Mouse (Mus musculus): ENCODE measurements around the gene Fam198a. TPM values are rescaled to one million over a fixed set of nuclear protein-coding genes. Genes with fewer than 3 reads are reported as not detected.

Gene Fam198a
- 0.31 and 0.57 TPM in 2 replicates for polyA plus RNA-seq (2015; fragmentation: Nextera tagmentation; extraction: Ambion mirVana)

- DNase-seq (ENCODE audit: low spot score): no peak
These were observed at the start of gene Fam198a for GRCm38 (mm10) chr9:121950418-121951113. TSS of gene Fam198a (plus strand) at chr9:121950988.

GRCm38 (mm10) chr9:121901710-121902700, 48.8 kb upstream of the Fam198a start:
- no peak for DNase-seq (ENCODE audit: low spot score)

- DNase-seq (ENCODE audit: low spot score): no peak
These were observed 47.1 kb upstream of the Fam198a start for GRCm38 (mm10) chr9:121903476-121904305.

- DNase-seq (ENCODE audit: low spot score): no peak
These were observed 46.5 kb upstream of the Fam198a start for GRCm38 (mm10) chr9:121904319-121904718.

- DNase-seq (ENCODE audit: low spot score): no peak
These were observed 45.8 kb upstream of the Fam198a start for GRCm38 (mm10) chr9:121904946-121905345.

- DNase-seq (ENCODE audit: low spot score): no peak
These were observed 45.1 kb upstream of the Fam198a start for GRCm38 (mm10) chr9:121905556-121906185.

GRCm38 (mm10) chr9:121906456-121906855, 44.3 kb upstream of the Fam198a start:
- DNase-seq (ENCODE audit: low spot score): no peak

GRCm38 (mm10) chr9:121907356-121908070, 43.3 kb upstream of the Fam198a start:
- no peak for DNase-seq (ENCODE audit: low spot score)

GRCm38 (mm10) chr9:121908321-121908720, 42.5 kb upstream of the Fam198a start:
- no peak for DNase-seq (ENCODE audit: low spot score)

GRCm38 (mm10) chr9:121909635-121910034, 41.2 kb upstream of the Fam198a start:
- peak; percentile 13 for DNase-seq (ENCODE audit: low spot score)

- no peak for DNase-seq (ENCODE audit: low spot score)
These were observed 39.6 kb upstream of the Fam198a start for GRCm38 (mm10) chr9:121911196-121911595.

GRCm38 (mm10) chr9:121912786-121913185, 38.0 kb upstream of the Fam198a start:
- no peak for DNase-seq (ENCODE audit: low spot score)

GRCm38 (mm10) chr9:121914226-121914757, 36.5 kb upstream of the Fam198a start:
- no peak for DNase-seq (ENCODE audit: low spot score)

- no peak for DNase-seq (ENCODE audit: low spot score)
These were observed 35.7 kb upstream of the Fam198a start for GRCm38 (mm10) chr9:121915056-121915455.

GRCm38 (mm10) chr9:121916102-121916501, 34.7 kb upstream of the Fam198a start, which contains the start of gene Cyp8b1:
TSS of gene Cyp8b1 (minus strand) at chr9:121916305.
- DNase-seq (ENCODE audit: low spot score): no peak

- DNase-seq (ENCODE audit: low spot score): no peak
These were observed 31.7 kb upstream of the Fam198a start for GRCm38 (mm10) chr9:121919027-121919501.

GRCm38 (mm10) chr9:121923443-121923842, 27.3 kb upstream of the Fam198a start:
- DNase-seq (ENCODE audit: low spot score): no peak

GRCm38 (mm10) chr9:121923906-121924305, 26.9 kb upstream of the Fam198a start:
- DNase-seq (ENCODE audit: low spot score): no peak

GRCm38 (mm10) chr9:121924901-121925560, 25.8 kb upstream of the Fam198a start:
- DNase-seq (ENCODE audit: low spot score): no peak

Measured in thymus, postnatal 0 days (tissue).